Mouse (Mus musculus) CH12.LX (cell line): ENCODE results near the gene Zfp956.

Experiments
- CHD1 ChIP-seq: IDR thresholded peaks from 2 replicates; pipeline ENCODE4 v1.6.1; 2012; ENCODE audit warnings: low read depth, low read length, improper control_type of control experiment, inconsistent platforms
- CTCF ChIP-seq, 2 experiments: IDR thresholded peaks in 1 of 2; conservative IDR thresholded peaks in 1 of 2; 2 replicates each; pipeline ENCODE4 v1.5.1; 2011 to 2012; ENCODE audit warnings: low read depth in 2 of 2, low read length in 2 of 2, improper control_type of control experiment in 1 of 2, inconsistent platforms in 1 of 2, mild to moderate bottlenecking in 1 of 2, moderate library complexity in 1 of 2
- E2F4 ChIP-seq: IDR thresholded peaks from 2 replicates; pipeline ENCODE4 v1.6.1; 2011; ENCODE audit warnings: low read depth, low read length, improper control_type of control experiment; ENCODE audit not compliant: insufficient replicate concordance
- EP300 ChIP-seq: IDR thresholded peaks from 2 replicates; pipeline ENCODE4 v1.6.1; 2011; ENCODE audit warnings: low read length, improper control_type of control experiment
- KAT2A ChIP-seq: IDR thresholded peaks from 2 replicates; pipeline ENCODE4 v1.6.1; 2012; ENCODE audit warnings: low read length, improper control_type of control experiment, inconsistent platforms; ENCODE audit not compliant: insufficient replicate concordance
- PAX5 ChIP-seq: IDR thresholded peaks from 2 replicates; pipeline ENCODE4 v1.6.1; 2012; ENCODE audit warnings: low read length, inconsistent platforms, mixed read lengths
- POLR2A ChIP-seq: IDR thresholded peaks from 2 replicates; pipeline ENCODE4 v1.6.1; 2011; ENCODE audit warnings: low read depth, mild to moderate bottlenecking, improper control_type of control experiment, low read length
- TCF12 ChIP-seq: IDR thresholded peaks from 2 replicates; pipeline ENCODE4 v1.6.1; 2014; ENCODE audit warnings: low read depth, mild to moderate bottlenecking, inconsistent platforms, low read length, improper control_type of control experiment
- USF2 ChIP-seq: conservative IDR thresholded peaks from 2 replicates; pipeline ENCODE4 v1.6.1; 2011; ENCODE audit warnings: low read depth, low read length, improper control_type of control experiment
- ZKSCAN1 ChIP-seq: IDR thresholded peaks from 2 replicates; pipeline ENCODE4 v1.6.1; 2012; ENCODE audit warnings: low read depth, inconsistent platforms, low read length, improper control_type of control experiment, borderline replicate concordance
- ZMIZ1 ChIP-seq: IDR thresholded peaks from 2 replicates; pipeline ENCODE4 v1.6.1; 2012; ENCODE audit warnings: low read depth, mild to moderate bottlenecking, inconsistent platforms, low read length, improper control_type of control experiment

DNA sequence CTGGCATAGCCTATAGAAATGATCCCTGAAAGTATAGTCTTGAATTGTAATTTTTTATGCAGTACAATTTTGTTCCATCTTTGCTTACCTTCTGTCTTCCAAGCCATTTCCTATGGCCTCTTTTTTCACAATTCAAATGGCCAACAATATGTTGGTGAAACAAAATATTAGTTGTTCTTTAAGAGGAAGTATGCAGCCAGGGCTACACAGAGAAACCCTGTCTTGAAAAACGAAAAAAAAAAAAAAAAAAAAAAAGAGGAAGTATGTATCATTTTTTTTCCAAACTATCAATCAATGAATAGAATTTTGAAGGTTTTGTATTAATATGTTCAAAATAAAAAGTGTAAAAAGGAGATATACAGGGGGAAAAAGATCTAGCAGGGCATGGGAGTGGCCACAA, 41.5 kb upstream of the Zfp956 start:
- TF ChIP-seq EP300 (no peak), POLR2A (no peak), TCF12 (no peak), CTCF (conservative IDR thresholded peaks at IDR 0.05 in 1 of 2, IDR thresholded peaks at IDR 0.05 in 1 of 2; ENCODE audit: low read depth in 2 of 2, low read length in 2 of 2) (no peak), PAX5 (no peak), CHD1 (no peak), E2F4 (no peak), ZKSCAN1 (no peak), KAT2A (no peak), ZMIZ1 (no peak), USF2 (no peak)
